Mouse (Mus musculus) embryo, embryonic 9.5 days (tissue): ENCODE measurements around the gene Rasgef1b.

Experiments
- DNase-seq: peaks from one replicate; pipeline ENCODE4 v3.0.0-alpha.2; 2017; ENCODE audit errors: extremely low spot score

Rasgef1b gene

GRCm38 (mm10) chr5:99292287-99292851, 436.5 kb downstream of the Rasgef1b start:
- no peak for DNase-seq

GRCm38 (mm10) chr5:99291084-99291830, 437.6 kb downstream of the Rasgef1b start:
- DNase-seq = no peak

GRCm38 (mm10) chr5:99288262-99288661, 440.6 kb downstream of the Rasgef1b start:
- no peak for DNase-seq

- no peak for DNase-seq
Observed at GRCm38 (mm10) chr5:99287647-99288185, 441.1 kb downstream of the Rasgef1b start.

GRCm38 (mm10) chr5:99286575-99286974, 442.3 kb downstream of the Rasgef1b start:
- no peak for DNase-seq

- no peak for DNase-seq
Observed at GRCm38 (mm10) chr5:99286024-99286423, 442.8 kb downstream of the Rasgef1b start.

- DNase-seq = no peak
Observed at GRCm38 (mm10) chr5:99284369-99284768, 444.5 kb downstream of the Rasgef1b start.

GRCm38 (mm10) chr5:99283636-99284035, 445.2 kb downstream of the Rasgef1b start:
- no peak for DNase-seq

GRCm38 (mm10) chr5:99280536-99280935, 448.3 kb downstream of the Rasgef1b start:
- no peak for DNase-seq

GRCm38 (mm10) chr5:99279016-99279757, 449.7 kb downstream of the Rasgef1b start:
- no peak for DNase-seq

GRCm38 (mm10) chr5:99278364-99278763, 450.5 kb downstream of the Rasgef1b start:
- no peak for DNase-seq

- DNase-seq = no peak
Observed at GRCm38 (mm10) chr5:99277536-99277935, 451.3 kb downstream of the Rasgef1b start.

GRCm38 (mm10) chr5:99274119-99274563, 454.7 kb downstream of the Rasgef1b start:
- DNase-seq = peak; percentile 9

- DNase-seq = no peak
Observed at GRCm38 (mm10) chr5:99271531-99271930, 457.3 kb downstream of the Rasgef1b start.

GRCm38 (mm10) chr5:99269131-99269530, 459.7 kb downstream of the Rasgef1b start:
- no peak for DNase-seq

GRCm38 (mm10) chr5:99267338-99267737, 461.5 kb downstream of the Rasgef1b start:
- DNase-seq = no peak

GRCm38 (mm10) chr5:99266301-99266700, 462.6 kb downstream of the Rasgef1b start:
- no peak for DNase-seq

GRCm38 (mm10) chr5:99262197-99262920, 466.5 kb downstream of the Rasgef1b start:
- DNase-seq = no peak

- DNase-seq = no peak
Observed at GRCm38 (mm10) chr5:99261121-99261724, 467.6 kb downstream of the Rasgef1b start.

- DNase-seq = no peak
Observed at GRCm38 (mm10) chr5:99258003-99258500, 470.8 kb downstream of the Rasgef1b start.
